Mouse (Mus musculus) heart, postnatal 0 days (tissue): ENCODE data around the gene Stk10.

ENCODE experiments used
- CTCF ChIP-seq: IDR thresholded peaks from 2 replicates; pipeline ENCODE4 v1.5.1; 2016; ENCODE audit warnings: antibody characterized with exemption, control low read depth, low read depth
- EP300 ChIP-seq: IDR thresholded peaks from 2 replicates; pipeline ENCODE4 v1.6.1; 2016; ENCODE audit warnings: antibody characterized with exemption, low read depth

DNA sequence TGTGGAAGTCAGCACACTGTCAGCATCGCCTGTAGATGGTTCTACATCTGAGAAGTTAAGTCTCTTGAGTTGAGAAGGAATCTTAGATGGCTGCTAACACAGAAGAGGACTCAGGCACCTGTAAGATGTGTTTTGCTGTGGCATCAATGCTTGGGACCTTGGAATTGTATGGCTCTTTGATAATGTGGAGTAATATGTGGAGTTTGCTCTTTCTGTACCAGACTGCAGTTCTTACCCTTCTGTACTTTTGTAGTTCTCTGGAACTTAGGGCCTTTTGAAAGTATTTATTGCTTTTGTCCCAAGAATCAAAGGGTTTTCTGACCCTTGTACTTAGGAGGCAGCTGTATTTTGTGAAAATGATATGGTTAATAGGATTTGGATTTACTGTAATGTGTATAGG lies 118.6 kb downstream of the Stk10 start:
- TF ChIP-seq CTCF (no peak), EP300 (no peak)
